Mouse (Mus musculus) retina, embryonic 14.5 days (tissue): ENCODE measurements around the gene Dync1li1.

Source experiments
- DNase-seq: peaks from one replicate; pipeline ENCODE4 v3.0.0-alpha.2; 2015; ENCODE audit warnings: low spot score

Dync1li1 gene

DNA sequence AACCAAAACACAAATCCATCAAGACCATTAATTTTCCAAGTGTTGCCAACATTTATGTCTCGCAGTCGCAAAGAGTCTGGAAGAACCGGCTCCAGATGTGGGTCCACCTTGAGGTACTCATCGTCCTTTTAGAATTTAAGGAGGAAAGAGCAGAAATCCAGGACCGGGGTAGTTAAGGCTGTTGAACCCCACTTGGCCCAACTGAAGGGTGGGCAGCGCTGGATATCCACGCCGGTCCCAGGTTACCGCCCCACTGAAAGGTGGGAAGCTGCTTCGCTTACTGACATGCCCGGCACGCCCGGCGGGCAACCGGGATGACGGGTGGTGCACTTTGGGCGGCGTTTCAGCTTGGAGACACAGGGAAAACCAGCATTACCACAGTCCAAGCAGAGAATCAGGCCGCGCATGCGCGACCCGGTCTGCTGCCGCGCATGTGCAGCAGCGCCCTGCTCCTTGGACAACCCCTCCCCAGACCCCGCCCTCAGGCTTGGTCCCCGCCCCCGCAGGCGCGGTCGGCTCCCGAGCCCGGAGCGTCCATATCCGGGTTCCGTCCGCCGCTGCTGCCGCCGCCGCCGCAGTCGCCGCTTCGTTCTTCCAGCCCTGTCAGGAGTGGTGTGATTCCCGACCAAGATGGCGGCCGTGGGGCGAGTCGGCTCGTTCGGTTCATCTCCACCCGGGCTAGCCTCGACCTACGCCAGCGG lies at the start of gene Dync1li1:
Gene Dync1li1, plus strand, starts transcription at position 539 of the 701 bp plus-strand sequence.
- peak; percentile 99 for DNase-seq

GRCm38 (mm10) chr9:114639186-114639748 lies 49.3 kb upstream of the Dync1li1 start:
- no peak for DNase-seq

- peak; percentile 99 for DNase-seq
These were observed 48.5 kb upstream of the Dync1li1 start, which contains the start of gene Cnot10 for GRCm38 (mm10) chr9:114639839-114640646. Cnot10 (minus strand) TSS chr9:114640184.

- no peak for DNase-seq
These were observed 41.8 kb upstream of the Dync1li1 start for GRCm38 (mm10) chr9:114646556-114647505.

DNA sequence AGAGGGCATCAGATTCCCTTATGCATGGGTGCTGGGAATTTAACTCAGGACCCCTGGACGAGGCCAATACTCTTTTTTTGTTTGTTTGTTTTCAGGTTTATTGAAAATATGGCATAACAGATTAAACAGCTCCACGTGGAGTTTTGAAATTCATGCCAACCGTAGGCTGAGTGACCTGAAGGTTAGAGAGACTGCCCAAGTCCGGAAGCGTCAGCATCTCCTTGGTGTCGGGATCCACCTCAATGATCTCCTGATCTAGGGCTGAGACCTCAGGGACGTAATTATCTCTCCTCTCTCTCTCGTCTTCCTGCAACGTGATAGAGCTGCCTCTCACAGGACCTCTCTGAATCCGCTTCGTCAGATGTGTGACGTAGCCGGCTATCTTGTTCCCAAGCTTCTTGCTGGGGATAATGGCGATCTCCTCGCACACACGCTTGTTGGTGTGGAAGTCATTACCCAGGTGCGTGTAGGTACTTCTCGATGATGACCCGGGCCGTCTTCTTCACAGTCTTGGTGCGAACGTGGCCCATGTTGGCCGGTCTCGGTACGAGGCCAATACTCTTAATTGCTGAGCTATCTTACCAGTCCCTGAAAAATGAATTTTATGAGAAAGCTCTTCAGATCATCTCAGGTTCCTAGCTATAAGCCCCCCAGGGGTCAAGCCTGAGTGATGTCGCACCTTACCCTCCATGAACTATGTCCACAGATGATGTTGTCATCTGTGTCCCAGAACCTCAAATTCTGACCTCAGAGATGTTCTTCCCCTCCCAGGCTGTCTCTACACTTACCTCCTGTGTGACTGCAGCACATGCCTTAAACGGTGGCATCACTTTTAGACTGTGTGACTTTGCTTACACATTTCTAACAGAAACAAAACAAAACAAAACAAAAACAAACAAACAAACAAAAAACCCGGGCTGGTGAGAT lies 40.8 kb upstream of the Dync1li1 start:
- DNase-seq: no peak

DNA sequence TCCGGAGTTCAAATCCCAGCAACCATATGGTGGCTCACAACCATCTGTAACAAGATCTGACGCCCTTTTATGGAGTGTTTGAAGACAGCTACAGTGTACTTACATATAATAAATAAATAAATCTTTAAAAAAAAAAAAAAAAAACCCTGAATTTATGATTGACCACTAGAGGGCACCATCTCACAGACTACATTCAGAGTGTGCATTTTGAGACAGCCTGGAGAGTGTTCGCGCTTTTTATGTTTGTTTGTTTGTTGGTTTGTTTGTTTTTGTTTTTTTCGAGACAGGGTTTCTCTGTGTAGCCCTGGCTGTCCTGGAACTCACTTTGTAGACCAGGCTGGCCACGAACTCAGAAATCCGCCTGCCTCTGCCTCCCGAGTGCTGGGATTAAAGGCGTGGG lies 40.1 kb upstream of the Dync1li1 start:
- peak; percentile 75 for DNase-seq

DNA sequence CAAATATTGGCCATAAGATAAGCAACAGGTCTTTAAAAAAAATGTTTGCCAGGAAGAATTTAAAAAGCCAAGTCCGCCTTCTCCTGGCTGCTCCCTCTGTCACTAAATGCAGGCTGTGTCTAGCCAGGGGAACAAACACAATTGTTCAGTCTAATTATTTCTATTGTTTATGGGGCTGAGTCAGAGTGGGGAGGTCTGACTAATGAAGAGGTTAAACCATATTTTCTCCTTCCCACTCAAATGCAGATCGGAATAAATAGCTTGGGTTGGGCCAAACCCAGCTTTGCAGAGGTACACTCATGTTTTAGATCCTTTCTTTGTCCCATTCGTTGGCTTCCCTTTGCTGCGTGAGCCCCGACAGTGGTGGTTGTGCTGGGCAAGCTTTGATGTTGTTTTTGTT lies 39.2 kb upstream of the Dync1li1 start:
- DNase-seq: no peak

GRCm38 (mm10) chr9:114650938-114651634 lies 37.5 kb upstream of the Dync1li1 start:
- no peak for DNase-seq

GRCm38 (mm10) chr9:114655356-114655755 lies 33.2 kb upstream of the Dync1li1 start:
- DNase-seq: no peak

- DNase-seq: no peak
These were observed 31.9 kb upstream of the Dync1li1 start for GRCm38 (mm10) chr9:114656701-114657100.

- DNase-seq: no peak
These were observed 28.1 kb upstream of the Dync1li1 start for GRCm38 (mm10) chr9:114660506-114660905.

- DNase-seq: no peak
These were observed 27.6 kb upstream of the Dync1li1 start for GRCm38 (mm10) chr9:114660983-114661382.

- no peak for DNase-seq
These were observed 26.6 kb upstream of the Dync1li1 start for GRCm38 (mm10) chr9:114661991-114662390.

- no peak for DNase-seq
These were observed 24.8 kb upstream of the Dync1li1 start for GRCm38 (mm10) chr9:114663782-114664181.

DNA sequence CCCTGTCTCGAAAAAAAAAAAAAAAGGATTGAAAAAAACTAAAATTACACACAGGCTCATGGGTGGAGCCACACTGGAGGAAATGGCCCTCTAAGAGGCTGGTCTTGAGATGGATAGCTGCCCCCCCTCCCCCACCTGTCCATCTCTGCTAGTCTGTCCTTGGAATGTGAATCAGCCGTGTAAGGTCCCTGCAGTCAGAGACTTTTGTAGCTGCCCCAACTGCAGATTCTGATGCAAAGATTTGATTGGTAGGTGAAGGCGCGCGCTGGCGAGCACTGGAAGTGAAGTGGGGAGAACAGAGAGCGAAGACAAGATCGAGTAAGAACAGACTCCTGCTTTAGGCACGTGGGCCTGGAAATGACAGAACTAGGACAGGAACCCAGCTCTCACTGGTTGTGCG lies 21.7 kb upstream of the Dync1li1 start:
- no peak for DNase-seq

DNA sequence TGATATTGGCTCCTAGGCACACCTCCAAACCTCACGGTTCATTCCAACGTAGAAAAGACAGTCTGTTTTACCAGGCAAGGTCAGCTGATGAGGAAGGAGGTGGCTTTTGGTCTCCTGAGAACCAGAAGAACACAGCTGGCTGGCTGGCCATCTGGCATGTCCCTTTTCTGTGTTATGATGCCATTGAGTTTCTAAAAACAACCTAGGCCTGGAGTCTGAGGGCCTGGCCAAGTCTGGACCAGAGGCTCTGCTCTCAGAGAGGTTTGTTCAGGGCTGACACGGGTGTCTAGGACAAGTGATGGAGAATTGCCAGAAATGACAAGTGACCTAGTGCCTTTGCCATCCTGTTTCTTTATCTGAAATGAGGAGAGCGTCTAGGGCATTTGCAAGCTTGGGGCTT lies 20.5 kb upstream of the Dync1li1 start:
- DNase-seq: no peak

- no peak for DNase-seq
These were observed 19.6 kb upstream of the Dync1li1 start for GRCm38 (mm10) chr9:114669011-114669410.

- no peak for DNase-seq
These were observed 16.6 kb upstream of the Dync1li1 start for GRCm38 (mm10) chr9:114671946-114672345.

- peak; percentile 60 for DNase-seq
These were observed 15.7 kb upstream of the Dync1li1 start for GRCm38 (mm10) chr9:114672703-114673561.
